Mouse (Mus musculus): ENCODE results near the gene Ptpn6.
"Not testable (repeated sequence)": the region's sequence is repeated elsewhere in the genome, so short reads cannot be mapped to it uniquely, and the experiment has no call there.

Ptpn6 gene

GRCm38 (mm10) chr6:124699962-124700610 is 38.4 kb downstream of the Ptpn6 start:
- DNase-seq (ENCODE audit: low spot score): no peak

GRCm38 (mm10) chr6:124699366-124699765 is 39.1 kb downstream of the Ptpn6 start:
- no peak for DNase-seq (ENCODE audit: low spot score)

- DNase-seq (ENCODE audit: low spot score): no peak
Observed at GRCm38 (mm10) chr6:124698751-124699150, 39.8 kb downstream of the Ptpn6 start.

- DNase-seq (ENCODE audit: low spot score): no peak
Observed at GRCm38 (mm10) chr6:124696441-124697150, 41.9 kb downstream of the Ptpn6 start.

- peak; percentile 52 for DNase-seq (ENCODE audit: low spot score)
Observed at GRCm38 (mm10) chr6:124694166-124694955, 44.2 kb downstream of the Ptpn6 start.

DNA sequence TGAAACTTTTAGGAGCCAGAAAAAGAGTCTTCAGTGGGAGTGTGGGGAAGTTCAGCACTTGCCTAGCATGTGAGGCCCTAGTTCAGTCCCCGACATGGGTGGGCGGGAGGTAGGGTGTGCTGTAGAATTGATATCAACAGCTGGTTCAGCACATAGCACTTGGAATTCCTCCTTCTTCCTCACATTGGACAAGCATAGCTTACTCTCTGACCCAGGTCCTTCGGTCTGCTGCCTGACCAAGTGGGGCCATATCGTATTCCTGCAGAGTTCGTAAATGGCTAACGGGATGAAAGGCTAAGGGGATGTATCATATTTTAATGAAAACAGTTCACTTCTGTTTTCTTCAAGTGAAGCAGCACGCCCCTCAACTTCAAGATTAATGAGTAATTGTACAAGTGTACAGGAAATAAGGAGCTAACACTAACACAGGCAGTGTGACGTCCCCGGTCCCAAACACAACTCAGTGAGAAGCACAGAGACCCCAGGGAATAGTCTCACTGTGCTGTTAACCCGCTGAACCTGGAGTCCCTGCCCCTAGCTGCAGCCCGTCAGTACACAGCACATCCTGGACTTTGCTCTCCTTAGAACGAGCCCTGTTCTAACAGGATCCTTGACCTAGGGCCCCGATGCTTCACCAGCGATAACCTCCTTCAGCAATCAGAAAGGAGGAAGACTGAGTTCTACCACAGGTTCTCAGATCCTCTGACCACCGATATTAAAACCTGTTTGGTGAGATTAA is 45.1 kb downstream of the Ptpn6 start:
- DNase-seq (ENCODE audit: low spot score): no peak

DNA sequence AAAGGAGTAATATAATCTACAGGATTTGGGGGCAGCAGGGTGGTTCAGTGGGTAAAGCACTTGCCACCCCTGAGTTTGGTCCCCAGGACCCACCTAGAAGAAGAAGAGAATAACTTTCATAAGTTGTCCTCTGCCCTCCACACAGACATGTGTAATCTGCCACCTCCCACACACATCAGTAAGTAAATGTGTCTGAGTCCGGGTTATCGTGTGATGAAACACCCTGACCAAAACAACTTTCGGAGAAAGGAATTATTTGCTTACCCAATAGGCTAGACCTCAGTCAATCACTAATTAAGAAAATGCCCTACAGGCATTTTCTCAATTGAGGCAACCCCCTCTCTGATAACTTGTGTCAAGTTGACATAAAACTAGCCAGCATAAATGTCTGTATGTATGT is 48.0 kb downstream of the Ptpn6 start:
- DNase-seq (ENCODE audit: low spot score): no peak

GRCm38 (mm10) chr6:124689011-124689410 is 49.5 kb downstream of the Ptpn6 start:
- DNase-seq (ENCODE audit: low spot score): no peak

GRCm38 (mm10) chr6:124688151-124688758 is 50.3 kb downstream of the Ptpn6 start:
- DNase-seq (ENCODE audit: low spot score): no peak

GRCm38 (mm10) chr6:124686644-124687043 is 51.9 kb downstream of the Ptpn6 start:
- DNase-seq (ENCODE audit: low spot score): not testable (repeated sequence)

- DNase-seq (ENCODE audit: low spot score): no peak
Observed at GRCm38 (mm10) chr6:124685606-124686386, 52.7 kb downstream of the Ptpn6 start.

DNA sequence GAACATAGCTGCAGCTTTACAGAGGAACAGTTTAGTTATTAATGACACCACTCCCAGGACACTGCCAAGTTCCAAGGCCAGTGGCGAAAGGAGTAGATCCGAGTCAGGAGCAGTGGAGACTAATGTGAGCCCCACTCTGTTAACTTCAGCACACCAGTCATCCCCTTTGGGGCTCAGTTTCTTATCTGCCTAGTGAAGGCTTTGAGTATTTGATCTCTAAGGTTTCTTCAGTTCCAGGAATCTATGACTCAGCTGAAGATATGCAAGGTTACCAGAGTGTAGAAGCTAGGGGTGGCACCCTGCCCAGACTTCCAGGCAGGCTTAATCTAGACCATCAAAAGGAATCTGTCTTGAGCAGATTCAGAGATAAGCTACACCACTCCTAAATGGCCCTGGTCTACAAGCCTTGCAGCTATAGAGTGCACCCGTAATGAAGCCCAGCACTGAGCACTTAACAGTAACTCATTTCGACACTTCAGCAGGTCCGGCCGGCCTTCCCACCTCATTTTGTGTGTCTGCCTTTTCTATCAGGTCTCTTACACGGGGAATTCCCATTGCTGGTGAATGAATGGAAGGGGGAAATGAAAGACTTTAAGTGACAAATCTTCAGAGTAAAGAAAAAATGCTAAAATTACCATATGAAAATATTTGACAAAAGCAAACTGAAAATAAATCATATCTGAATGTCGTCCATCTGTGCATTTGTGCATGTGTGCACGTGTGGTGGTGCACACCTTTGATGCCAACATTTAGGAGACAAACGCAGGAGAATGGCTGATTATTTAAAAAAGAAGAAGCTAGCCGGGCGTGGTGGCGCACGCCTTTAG is 54.7 kb downstream of the Ptpn6 start:
- no peak for DNase-seq (ENCODE audit: low spot score)

DNA sequence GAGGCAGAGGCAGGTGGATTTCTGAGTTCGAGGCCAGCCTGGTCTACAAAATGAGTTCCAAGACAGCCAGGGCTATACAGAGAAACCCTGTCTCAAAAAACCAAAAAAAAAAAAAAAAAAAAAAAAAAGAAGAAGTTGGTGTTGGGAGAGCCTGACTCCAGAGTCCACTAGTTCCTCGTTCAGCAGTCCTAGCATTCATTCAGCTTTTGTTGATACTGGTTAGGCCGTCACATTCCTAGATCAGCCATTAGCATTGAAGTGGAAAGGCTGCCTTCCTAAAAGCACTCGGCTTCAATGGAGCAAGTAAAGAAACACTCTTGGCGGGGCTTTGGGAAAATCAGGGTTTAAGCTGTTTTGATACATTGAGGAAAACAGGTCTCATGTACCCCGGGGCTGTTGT is 56.2 kb downstream of the Ptpn6 start:
- DNase-seq (ENCODE audit: low spot score): not testable (repeated sequence)

- no peak for DNase-seq (ENCODE audit: low spot score)
Observed at GRCm38 (mm10) chr6:124679486-124679885, 59.0 kb downstream of the Ptpn6 start.

GRCm38 (mm10) chr6:124678769-124679168 is 59.7 kb downstream of the Ptpn6 start:
- DNase-seq (ENCODE audit: low spot score): no peak

- DNase-seq (ENCODE audit: low spot score): no peak
Observed at GRCm38 (mm10) chr6:124676171-124676570, 62.3 kb downstream of the Ptpn6 start.

GRCm38 (mm10) chr6:124674591-124674990 is 63.9 kb downstream of the Ptpn6 start:
- no peak for DNase-seq (ENCODE audit: low spot score)

GRCm38 (mm10) chr6:124673619-124674018 is 64.9 kb downstream of the Ptpn6 start:
- no peak for DNase-seq (ENCODE audit: low spot score)

DNA sequence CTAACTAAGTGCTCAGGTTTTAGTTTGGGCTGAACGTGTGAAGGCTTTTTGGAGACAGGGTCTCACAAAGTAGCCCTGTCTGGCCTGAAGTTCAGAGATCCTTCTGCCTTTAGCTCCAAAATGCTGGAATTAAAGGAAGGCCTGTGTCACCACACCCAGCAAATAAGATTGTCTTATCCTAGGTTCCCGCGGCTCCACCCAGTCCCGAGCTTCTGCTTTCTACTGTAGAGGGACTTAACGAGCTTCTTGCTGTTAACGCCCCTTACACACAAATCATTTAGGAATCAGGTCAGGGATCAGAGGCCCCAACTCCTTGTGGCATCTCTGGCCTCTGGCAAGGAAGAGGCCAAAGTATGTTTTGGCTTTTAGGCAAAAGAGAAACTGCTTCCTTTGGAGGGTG is 66.4 kb downstream of the Ptpn6 start:
- no peak for DNase-seq (ENCODE audit: low spot score)
